Mouse (Mus musculus) adrenal gland (tissue): ENCODE data around the gene Ppp2r2c.

Experiments used
- intact Hi-C: fragments of 180-260 bp; cut with DNase I; formaldehyde crosslinking; loops from one replicate; pipeline ENCODE4 v1.15.1; 2025

The Ppp2r2c gene

DNA sequence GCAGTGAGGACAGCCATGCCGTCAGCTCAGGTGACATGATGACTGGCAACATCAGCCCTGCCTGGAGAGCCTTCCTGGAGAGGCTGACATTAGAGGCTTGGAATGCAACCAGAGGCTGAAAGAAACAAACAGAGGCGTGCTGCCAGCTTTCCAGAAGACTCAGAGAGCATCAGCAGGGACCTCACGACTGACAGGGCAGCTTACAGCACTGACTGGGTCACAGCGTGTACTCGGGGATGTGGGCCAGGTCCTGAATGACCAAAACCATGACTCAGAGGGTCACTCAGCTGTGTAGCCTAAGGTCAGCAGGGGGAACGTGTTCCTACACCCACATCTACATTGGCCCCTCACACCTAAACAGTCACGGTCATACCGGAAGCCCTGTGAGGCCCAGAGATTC lies 110.7 kb downstream of the Ppp2r2c start:
- intact Hi-C loops, result no loop called here

DNA sequence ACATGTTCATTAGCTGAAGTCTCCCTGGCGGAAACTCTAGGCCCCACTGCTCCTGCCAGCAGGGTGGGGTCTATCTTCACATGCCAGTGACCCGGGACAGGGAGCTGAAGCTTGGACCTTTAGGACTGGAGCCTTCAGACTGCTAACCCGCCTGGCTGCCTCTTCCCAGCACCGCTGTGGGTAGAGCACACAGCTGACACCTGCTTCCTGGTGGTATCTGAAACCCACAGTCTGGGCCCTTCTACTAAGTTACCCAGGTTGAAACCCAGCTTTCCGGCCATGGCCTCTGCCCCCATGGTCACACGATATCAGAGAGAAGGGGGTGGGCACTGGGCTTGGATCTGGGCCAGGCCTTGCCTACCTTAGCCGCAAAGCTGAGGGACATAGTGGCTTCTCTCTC lies 111.3 kb downstream of the Ppp2r2c start:
- intact Hi-C loops, result no loop called here

DNA sequence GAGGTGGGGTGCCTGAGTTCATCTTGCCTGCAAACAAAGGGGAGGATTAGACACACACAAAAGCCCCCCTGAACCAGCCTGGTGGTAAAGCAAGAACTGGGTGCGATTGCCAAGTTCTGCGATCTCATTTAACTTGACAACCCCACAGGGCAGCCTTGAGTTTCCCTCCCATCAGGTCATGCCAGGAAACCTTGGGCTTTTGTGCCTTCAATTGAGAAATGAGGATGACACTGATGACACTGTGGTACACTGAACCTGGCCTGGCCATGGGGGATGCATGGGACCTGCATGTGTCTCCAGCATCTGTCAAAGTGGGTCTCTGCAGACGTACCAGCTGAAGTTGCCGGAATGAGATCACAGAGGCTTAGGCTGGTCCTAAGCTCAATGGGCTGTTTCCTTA lies 114.0 kb downstream of the Ppp2r2c start:
- intact Hi-C loops, result no loop called here

DNA sequence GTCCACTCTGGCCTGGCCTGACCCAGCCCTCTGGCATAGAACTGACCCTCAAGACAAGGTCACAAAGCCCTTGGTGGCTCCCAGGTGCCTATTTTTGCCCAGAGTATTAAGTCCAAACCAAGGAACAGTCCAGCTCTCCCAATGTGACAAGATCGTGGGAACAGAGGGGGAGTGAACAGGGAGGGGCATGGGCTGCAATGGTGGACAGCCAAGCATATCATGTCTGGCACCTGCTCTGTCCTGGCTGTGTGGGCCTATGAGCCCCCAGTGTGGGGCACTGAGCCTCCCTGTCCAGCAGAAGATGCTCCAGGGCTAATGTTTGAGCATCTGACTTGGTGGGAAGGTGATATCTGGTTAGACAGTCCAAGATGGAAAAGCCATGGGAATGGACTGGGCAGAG lies 118.3 kb downstream of the Ppp2r2c start:
- intact Hi-C loops, result no loop called here

DNA sequence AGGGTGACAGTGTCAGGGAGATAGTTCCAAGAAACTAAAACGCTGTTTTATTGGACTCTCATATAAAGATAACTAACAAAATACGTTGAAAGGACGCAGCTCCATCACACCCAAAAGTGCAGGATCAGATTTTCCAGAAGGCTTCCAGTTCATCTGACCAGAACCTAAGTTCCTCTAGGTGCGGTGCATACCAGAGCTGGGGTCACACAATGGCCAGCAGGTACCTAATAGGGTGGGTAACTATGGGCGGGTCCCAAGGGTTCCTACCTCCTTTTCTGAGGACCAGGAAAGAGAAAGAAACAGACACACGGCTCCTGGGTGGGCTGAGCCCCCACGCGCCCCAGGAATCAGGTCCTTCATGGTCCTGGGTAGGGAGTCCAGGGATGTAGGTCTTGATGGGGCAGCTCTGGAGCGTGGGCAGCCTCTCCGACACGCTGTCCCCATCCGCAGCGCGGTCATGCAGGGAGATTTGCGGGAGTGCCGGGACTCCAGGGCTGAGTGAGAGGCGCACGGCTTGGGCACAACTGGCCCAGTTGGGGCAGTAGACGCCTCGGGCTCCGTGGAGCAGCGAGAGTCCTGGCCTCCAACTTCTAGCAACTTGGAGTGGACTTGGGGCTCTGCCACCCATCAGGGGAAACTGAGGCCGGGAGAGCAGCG lies 119.9 kb downstream of the Ppp2r2c start:
- intact Hi-C loops, result no loop called here

DNA sequence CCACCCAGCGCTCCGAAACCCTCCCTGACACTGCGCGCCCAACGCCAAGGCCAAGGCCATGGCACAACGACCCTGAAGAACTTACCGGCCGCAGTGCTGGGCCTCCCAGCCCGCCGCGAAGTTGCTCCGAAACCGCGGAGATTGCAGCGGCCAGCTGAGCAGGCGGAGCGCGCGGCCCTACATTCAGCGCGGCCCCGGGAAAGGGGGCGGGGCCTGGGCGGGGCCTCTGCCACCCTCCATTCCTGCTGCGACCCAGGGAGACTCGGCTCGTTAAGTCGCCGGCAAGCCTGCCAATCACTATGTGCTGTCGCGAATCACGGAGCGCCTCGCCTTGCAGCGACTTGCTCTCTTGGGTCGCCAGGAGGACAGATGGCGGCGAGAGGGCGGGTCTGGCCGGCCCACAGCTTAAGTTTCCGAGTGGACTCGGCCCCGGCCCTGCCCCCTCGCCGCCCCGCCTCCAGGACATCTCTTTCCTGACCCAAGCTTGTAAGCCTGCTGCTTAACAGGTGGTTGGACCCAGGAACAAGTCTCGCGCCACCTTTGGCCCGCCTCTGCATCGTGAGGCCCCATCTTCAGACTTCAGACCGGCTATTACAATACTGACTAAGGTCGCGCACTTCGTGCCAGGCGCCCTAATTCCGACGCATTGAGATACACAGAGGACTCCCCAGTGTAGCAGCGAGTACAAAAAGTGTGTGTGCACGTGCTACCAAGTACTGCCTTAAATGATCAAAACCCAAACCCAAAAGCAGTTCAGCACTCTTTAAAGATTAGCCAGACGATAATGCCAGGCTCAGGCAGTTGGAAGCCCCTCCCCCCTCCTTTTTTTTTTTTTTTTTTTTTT lies 120.7 kb downstream of the Ppp2r2c start, which contains the start of gene Wfs1:
TSS of gene Wfs1 (minus strand) at position 425 of the 844 bp plus-strand sequence.
- intact Hi-C loops, result no loop called here

DNA sequence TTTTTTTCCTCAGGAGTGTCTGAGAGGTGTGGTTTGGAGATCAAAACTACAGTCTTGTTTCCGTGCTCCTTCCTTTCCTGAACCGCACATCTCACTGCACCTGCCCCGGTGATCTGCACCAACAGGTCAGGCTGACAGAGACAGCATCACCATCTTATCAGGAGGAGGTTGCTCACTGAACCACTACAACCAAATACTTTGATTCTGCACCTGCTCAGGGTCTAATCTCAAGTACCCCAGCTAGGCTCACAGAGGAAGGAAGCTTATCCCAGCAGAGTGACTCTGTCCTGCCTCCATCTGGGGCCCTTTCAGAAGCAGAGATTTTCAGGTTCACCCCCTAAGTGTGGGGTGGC lies 121.3 kb downstream of the Ppp2r2c start:
- intact Hi-C loops, result no loop called here

DNA sequence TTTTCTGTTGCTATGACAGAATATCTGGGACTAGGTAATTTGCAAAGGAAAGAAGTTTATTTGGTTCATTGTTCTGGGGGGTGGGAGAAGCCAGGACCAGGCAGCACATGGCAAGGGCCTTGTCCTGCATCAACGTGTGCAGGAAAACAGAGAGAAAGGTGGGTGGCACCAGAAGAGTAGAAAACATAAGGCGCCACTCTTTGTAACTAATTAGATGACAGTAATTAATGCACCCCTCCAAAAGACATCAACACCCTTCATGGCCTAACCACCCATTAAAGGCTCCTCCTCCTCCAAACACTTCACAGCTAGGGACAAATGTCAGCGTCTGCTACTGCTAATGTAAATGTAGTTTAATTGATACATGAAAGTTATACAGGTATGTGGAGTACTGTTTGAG lies 121.9 kb downstream of the Ppp2r2c start:
- intact Hi-C loops, result loop anchor here (10.0 kb wide), 1 partner anchor 155 kb away; the partner anchor contains the start of gene Man2b2

DNA sequence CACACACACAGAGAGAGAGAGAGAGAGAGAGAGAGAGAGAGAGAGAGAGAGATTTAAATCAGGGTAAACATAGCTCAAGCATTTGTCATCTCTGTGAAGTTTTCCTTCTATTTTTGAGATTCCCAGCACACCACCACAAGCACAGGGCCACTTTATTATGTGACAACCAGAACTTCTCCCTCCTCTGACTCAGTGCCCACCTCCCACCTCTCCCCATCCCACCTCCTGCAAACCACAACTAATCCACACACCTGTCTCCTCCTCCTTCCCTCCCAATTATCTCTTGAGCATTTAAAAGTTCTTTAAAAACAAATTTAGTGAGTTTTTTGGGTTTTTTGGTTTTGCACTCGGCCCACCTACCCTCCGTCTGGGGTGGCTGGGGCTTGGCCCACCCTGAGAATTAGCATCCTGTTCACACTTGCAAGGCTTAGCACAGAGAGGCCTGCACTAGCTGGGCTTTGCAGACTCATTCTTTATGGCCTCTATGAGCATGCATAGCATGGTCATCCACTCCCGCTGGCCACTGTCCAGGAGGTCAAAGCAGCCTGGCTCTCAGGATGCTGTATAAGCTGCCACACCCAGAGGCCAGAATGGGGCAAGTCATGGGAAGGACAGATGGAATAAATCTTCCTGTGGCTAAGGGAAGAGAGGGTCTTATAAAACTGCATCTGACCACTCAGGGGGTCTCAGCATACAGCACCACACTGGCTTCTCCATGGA lies 122.5 kb downstream of the Ppp2r2c start:
- intact Hi-C loops, result loop anchor here (10.0 kb wide), 1 partner anchor 156 kb away; the partner anchor contains the start of gene Man2b2

DNA sequence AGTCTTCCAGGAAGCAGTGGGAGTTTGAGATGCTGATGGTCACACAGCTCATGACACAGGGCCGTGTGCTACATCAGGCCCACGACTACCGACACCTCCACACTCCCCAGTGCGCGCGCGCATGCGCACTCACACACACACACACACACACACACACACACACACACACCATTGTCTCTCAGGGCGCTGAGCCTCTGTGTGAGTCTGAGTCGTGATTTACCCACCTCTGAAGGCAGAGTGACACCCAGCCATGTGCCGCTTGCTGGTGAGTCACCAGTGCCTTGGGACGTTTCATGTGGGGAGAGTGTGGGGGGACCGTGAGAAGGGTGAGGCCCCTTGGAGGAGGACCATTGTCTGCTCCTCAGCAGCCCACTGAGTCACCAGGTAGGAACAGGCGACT lies 128.1 kb downstream of the Ppp2r2c start:
- intact Hi-C loops, result loop anchor here (10.0 kb wide), 1 partner anchor 162 kb away; the partner anchor contains the start of gene Man2b2

DNA sequence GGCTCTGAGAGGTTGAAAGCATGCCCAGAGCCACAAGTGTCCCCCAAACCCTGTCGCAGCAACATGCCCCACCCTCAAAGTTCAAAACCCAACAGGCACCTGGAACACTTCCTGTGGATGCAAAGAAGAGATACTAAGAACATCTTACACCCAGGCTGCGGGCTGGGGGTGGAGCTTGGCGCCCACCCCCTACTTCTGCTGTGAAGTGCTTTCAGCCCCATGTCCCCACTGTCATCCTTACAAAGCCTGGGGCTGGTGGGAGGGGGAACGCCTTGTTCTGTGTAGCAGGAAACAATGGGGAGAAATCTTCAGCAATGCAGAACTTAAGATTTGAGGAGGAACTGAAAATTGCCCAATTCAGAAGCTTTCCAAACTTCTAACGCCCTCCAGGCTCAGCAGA lies 129.7 kb downstream of the Ppp2r2c start:
- intact Hi-C loops, result loop anchor here (10.0 kb wide), 1 partner anchor 163 kb away; the partner anchor contains the start of gene Man2b2

DNA sequence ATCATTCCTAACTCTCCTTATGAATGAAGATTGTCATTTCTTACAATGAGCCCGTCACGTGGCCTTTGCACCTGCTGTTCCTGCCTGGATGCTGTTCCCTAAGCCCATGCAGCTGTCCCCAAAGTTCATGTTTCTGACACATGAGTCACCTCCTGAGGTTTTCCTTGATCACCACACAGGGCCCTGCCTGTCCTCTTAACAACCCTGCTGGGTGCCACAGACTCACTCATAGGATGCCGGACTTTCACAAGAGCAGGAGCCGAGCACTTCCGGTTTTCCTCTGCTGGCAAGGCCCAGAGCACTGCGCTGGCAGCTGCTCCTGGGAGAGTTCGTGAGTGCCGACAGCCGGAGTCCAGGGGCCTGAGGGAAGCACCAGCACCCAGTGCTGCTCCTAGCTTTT lies 132.7 kb downstream of the Ppp2r2c start:
- intact Hi-C loops, result no loop called here

DNA sequence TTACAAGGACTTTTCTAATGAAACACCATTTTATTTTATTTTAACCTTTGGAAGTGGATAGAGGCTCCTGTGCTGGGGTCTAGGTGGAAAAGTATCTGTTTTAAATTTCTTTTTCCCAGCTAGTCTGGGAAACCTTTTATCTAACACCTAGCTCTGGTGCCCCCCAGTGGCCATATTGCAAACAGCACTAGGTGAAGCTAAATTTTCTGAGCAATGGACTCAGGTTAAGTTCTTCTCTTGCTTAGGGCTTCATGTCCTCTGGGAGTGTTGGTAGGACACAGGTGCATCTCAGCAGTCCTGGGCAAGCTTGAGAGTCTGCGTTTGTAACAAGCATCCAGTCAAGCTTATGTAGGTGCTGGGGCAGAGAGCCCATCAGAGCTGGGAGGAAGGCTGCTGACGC lies 133.7 kb downstream of the Ppp2r2c start:
- intact Hi-C loops, result loop anchor here (2.0 kb wide), 1 partner anchor 55 kb away; no protein-coding TSS in a partner anchor
